Mouse (Mus musculus): ENCODE results near the gene Prkca. TPM values are rescaled to one million over a fixed set of nuclear protein-coding genes. Genes with fewer than 3 reads are reported as not detected.
A peak's percentile ranks its signal among the peaks of the same experiment; 100 is the strongest.

Prkca gene
- polyA plus RNA-seq, 1 experiment: 5.4 TPM

DNA sequence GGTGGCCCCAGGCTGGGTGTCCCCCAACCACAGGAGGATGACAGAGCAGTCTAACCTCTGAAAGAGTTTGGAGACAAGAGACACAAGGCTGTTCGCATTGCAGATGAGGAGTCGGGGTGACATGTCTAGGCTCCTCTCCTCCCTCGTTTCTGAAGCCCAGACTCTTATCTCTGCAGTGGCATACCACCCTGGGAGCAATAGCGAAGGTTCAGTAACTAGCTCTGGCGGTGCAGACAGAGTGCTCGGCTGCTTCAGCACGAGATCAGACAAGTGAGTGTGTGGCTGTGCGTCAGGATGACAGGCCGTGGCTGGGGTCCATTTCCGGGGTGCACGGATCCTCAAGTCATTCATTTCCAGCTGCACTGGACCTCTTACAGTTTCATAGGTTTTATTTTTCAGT, 351.2 kb downstream of the Prkca start:
- no peak overlapping the region for H3K4me3 ChIP-seq (ENCODE audit: insufficient read depth, low read depth, low read length)
- H3K4me1 ChIP-seq (ENCODE audit: control insufficient read depth, insufficient read depth, low read length): no peaks in the 10 kb centered on the region
- WGBS: 76% methylated on average over 11 of the region's 11 CpGs
- no peak for TF ChIP-seq POLR2A (IDR thresholded peaks at IDR 0.05; ENCODE audit: low read depth, low read length)
- TF ChIP-seq CTCF (conservative IDR thresholded peaks at IDR 0.05; ENCODE audit: insufficient read depth, insufficient read length, low read depth, low read length): no peak
- no peak overlapping the region for H3K27ac ChIP-seq (ENCODE audit: insufficient read depth, low read depth, low read length)
- no peak for DNase-seq
- H3K27me3 ChIP-seq (replicated peaks; ENCODE audit: control insufficient read depth, insufficient read depth, low read length): no peaks in the 10 kb centered on the region
- H3K36me3 ChIP-seq (ENCODE audit: control insufficient read depth, insufficient read depth, low read length): no peaks in the 10 kb centered on the region

DNA sequence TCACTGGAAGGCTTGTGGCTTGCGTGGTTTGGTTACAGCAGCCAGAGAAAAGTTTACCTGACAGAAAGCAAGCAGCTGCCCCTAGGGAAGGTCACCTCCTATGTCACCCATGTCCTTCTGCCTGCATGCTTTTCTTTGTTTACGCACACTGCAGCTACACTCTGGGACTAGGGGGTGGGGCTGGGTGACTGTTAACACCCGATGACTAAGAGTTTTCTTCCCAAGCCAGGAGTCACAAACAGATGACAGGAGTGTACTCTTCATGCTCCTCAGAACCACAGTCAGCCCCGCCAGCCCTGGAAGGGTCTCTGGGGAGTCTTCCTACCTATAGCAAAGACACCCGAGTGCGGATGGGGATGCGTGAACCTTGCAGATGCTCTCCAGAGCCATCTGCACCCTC, 351.7 kb downstream of the Prkca start:
- Histone ChIP-seq H3K27ac (ENCODE audit: insufficient read depth, low read depth, low read length) (no peak overlapping the region), H3K4me1 (ENCODE audit: control insufficient read depth, insufficient read depth, low read length) (no peaks in the 10 kb centered on the region), H3K27me3 (replicated peaks; ENCODE audit: control insufficient read depth, insufficient read depth, low read length) (no peaks in the 10 kb centered on the region), H3K36me3 (ENCODE audit: control insufficient read depth, insufficient read depth, low read length) (no peaks in the 10 kb centered on the region), H3K4me3 (ENCODE audit: insufficient read depth, low read depth, low read length) (no peak overlapping the region)
- no peak for DNase-seq
- no peak for TF ChIP-seq POLR2A (IDR thresholded peaks at IDR 0.05; ENCODE audit: low read depth, low read length)
- no peak for TF ChIP-seq CTCF (conservative IDR thresholded peaks at IDR 0.05; ENCODE audit: insufficient read depth, insufficient read length, low read depth, low read length)
- 70% methylated on average over 7 of the region's 7 CpGs for WGBS

- Histone ChIP-seq H3K27ac (ENCODE audit: insufficient read depth, low read depth, low read length) (no peak overlapping the region), H3K36me3 (ENCODE audit: control insufficient read depth, insufficient read depth, low read length) (no peaks in the 10 kb centered on the region), H3K4me3 (ENCODE audit: insufficient read depth, low read depth, low read length) (no peak overlapping the region), H3K4me1 (ENCODE audit: control insufficient read depth, insufficient read depth, low read length) (no peaks in the 10 kb centered on the region), H3K27me3 (replicated peaks; ENCODE audit: control insufficient read depth, insufficient read depth, low read length) (no peaks in the 10 kb centered on the region)
- no peak for TF ChIP-seq CTCF (conservative IDR thresholded peaks at IDR 0.05; ENCODE audit: insufficient read depth, insufficient read length, low read depth, low read length)
- TF ChIP-seq POLR2A (IDR thresholded peaks at IDR 0.05; ENCODE audit: low read depth, low read length): no peak
- DNase-seq: no peak
- WGBS: 84% methylated on average over 6 of the region's 6 CpGs
Measured at GRCm38 (mm10) chr11:107989241-107989640, 354.5 kb downstream of the Prkca start.

DNA sequence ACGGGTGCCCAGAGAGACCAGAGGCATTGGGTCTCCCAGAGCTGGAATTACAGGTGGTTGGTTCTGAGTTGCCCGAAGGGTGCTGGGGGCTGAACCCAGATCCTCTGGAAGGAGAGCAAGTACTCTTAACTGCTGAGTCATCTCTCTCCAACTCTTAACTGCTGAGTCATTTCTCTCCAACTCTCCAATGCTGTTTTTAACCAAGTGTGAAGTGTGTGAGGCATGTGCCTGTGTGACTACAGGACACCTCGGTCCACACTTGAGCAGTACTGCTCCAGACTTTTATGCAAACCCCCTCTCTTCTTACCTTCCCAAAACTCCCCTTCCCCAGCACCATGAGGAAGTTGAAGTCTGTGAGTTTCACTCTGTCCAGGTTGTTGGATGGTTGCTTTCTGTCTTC, 357.8 kb downstream of the Prkca start:
- Histone ChIP-seq H3K4me1 (ENCODE audit: control insufficient read depth, insufficient read depth, low read length) (no peaks in the 10 kb centered on the region), H3K4me3 (ENCODE audit: insufficient read depth, low read depth, low read length) (no peak overlapping the region), H3K27me3 (replicated peaks; ENCODE audit: control insufficient read depth, insufficient read depth, low read length) (no peaks in the 10 kb centered on the region), H3K36me3 (ENCODE audit: control insufficient read depth, insufficient read depth, low read length) (no peaks in the 10 kb centered on the region), H3K27ac (ENCODE audit: insufficient read depth, low read depth, low read length) (no peak overlapping the region)
- TF ChIP-seq POLR2A (IDR thresholded peaks at IDR 0.05; ENCODE audit: low read depth, low read length) (no peak), CTCF (conservative IDR thresholded peaks at IDR 0.05; ENCODE audit: insufficient read depth, insufficient read length, low read depth, low read length) (no peak)
- DNase-seq: no peak
- 84% methylated on average over 3 of the region's 3 CpGs for WGBS

- Histone ChIP-seq H3K27ac (ENCODE audit: insufficient read depth, low read depth, low read length) (no peak overlapping the region), H3K4me3 (ENCODE audit: insufficient read depth, low read depth, low read length) (no peak overlapping the region), H3K36me3 (ENCODE audit: control insufficient read depth, insufficient read depth, low read length) (no peaks in the 10 kb centered on the region), H3K27me3 (replicated peaks; ENCODE audit: control insufficient read depth, insufficient read depth, low read length) (no peaks in the 10 kb centered on the region), H3K4me1 (ENCODE audit: control insufficient read depth, insufficient read depth, low read length) (no peaks in the 10 kb centered on the region)
- 88% methylated on average over 12 of the region's 12 CpGs for WGBS
- no peak for TF ChIP-seq CTCF (conservative IDR thresholded peaks at IDR 0.05; ENCODE audit: insufficient read depth, insufficient read length, low read depth, low read length)
- no peak for TF ChIP-seq POLR2A (IDR thresholded peaks at IDR 0.05; ENCODE audit: low read depth, low read length)
- no peak for DNase-seq
Measured at GRCm38 (mm10) chr11:107983883-107984282, 359.8 kb downstream of the Prkca start.

DNA sequence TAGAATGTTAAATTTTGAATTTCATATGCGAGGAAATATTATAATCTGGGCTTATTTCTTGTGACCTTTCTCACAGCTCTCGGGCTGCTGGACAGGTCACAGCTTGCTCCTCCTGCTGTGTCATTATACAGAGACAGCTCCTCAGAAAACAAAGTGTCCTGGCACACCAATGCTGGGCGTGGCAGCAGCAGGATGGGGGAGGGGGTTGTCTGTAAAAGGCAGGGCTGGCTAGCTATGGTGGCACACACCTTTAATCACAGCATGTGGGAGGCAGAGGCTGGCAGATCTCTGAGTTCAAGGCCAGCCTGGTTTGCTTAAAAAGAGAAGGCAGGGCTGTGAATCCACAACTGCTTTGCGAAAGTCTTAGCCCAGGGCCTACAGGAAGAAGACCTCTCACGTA, 360.5 kb downstream of the Prkca start:
- Histone ChIP-seq H3K4me1 (ENCODE audit: control insufficient read depth, insufficient read depth, low read length) (no peaks in the 10 kb centered on the region), H3K27me3 (replicated peaks; ENCODE audit: control insufficient read depth, insufficient read depth, low read length) (no peaks in the 10 kb centered on the region), H3K27ac (ENCODE audit: insufficient read depth, low read depth, low read length) (no peak overlapping the region), H3K4me3 (ENCODE audit: insufficient read depth, low read depth, low read length) (no peak overlapping the region), H3K36me3 (ENCODE audit: control insufficient read depth, insufficient read depth, low read length) (no peaks in the 10 kb centered on the region)
- TF ChIP-seq POLR2A (IDR thresholded peaks at IDR 0.05; ENCODE audit: low read depth, low read length) (no peak), CTCF (conservative IDR thresholded peaks at IDR 0.05; ENCODE audit: insufficient read depth, insufficient read length, low read depth, low read length) (no peak)
- WGBS: 74% methylated on average over 5 of the region's 5 CpGs
- DNase-seq: no peak

- DNase-seq: peak; percentile 24
- Histone ChIP-seq H3K4me3 (ENCODE audit: insufficient read depth, low read depth, low read length) (no peak overlapping the region), H3K4me1 (ENCODE audit: control insufficient read depth, insufficient read depth, low read length) (no peaks in the 10 kb centered on the region), H3K27ac (ENCODE audit: insufficient read depth, low read depth, low read length) (no peak overlapping the region), H3K27me3 (replicated peaks; ENCODE audit: control insufficient read depth, insufficient read depth, low read length) (no peaks in the 10 kb centered on the region), H3K36me3 (ENCODE audit: control insufficient read depth, insufficient read depth, low read length) (no peaks in the 10 kb centered on the region)
- 26% methylated on average over 16 of the region's 16 CpGs for whole genome bisulfite sequencing
- TF ChIP-seq CTCF (conservative IDR thresholded peaks at IDR 0.05; ENCODE audit: insufficient read depth, insufficient read length, low read depth, low read length): peak; percentile 79
- no peak for TF ChIP-seq POLR2A (IDR thresholded peaks at IDR 0.05; ENCODE audit: low read depth, low read length)
Measured at GRCm38 (mm10) chr11:107982225-107982896, 361.4 kb downstream of the Prkca start.
